Mouse (Mus musculus): ENCODE data around the gene Defb48. TPM values are rescaled to one million over a fixed set of nuclear protein-coding genes. Genes with fewer than 3 reads are reported as not detected.

Gene Defb48
- polyA plus RNA-seq, 1 experiment, result not detected

- no peak for TF ChIP-seq GATA1 (IDR thresholded peaks at IDR 0.05; ENCODE audit: low read length)
These were observed 37.5 kb downstream of the Defb48 start for GRCm38 (mm10) chr14:62946794-62947193.

DNA sequence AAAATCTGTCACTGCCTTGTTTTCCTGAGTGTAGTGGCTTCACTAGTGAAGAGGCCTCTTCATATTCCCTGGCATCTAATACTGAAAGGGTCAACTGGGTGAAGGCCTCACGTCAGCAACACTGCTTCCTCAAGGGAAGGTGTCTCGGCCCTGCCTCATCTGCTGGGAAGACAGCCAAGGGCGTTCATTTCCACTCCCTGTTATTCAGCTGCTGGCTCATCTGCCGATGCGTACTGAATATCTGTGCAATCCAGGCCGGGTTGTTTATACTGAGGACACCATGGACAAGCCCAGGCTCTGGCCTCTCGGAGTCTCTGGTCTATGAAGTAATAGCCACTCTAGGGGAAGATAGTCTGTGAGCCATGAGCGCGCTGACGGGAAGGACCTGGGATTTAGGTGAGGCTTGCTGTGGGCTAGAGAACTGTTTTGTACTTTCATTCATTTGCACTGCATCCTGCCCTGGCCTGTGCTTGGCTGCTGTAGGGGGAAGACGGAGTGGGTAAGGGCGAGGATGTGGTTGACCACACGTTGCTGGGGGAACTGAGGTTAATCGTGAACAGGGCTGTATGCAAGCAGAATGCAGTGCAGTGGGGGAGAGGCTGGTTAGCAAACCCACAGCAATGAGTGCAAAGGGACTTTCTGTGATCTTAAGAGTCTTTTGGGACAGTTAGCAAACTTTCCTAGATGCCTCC, 43.8 kb downstream of the Defb48 start:
- no peak for TF ChIP-seq GATA1 (IDR thresholded peaks at IDR 0.05; ENCODE audit: low read length)

DNA sequence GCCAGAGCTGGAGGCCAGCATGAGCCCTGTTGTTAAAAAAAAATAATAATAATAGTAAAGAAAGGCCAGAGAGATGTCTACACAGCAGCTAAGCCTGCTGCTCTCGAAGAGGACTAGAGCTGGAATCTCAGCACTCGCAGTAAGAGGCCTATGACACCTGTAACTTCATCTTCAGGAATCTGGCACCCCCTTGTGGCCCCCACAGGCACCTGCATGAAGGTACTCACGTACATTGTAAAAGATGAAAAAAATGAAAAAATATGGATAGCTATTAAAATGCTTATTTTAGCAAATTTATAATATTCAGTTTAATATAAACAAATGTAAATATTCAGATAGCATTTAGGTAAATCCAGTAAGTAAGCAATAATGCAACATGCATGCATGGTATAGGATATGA, 44.9 kb downstream of the Defb48 start:
- TF ChIP-seq GATA1 (IDR thresholded peaks at IDR 0.05; ENCODE audit: low read length), result no peak

DNA sequence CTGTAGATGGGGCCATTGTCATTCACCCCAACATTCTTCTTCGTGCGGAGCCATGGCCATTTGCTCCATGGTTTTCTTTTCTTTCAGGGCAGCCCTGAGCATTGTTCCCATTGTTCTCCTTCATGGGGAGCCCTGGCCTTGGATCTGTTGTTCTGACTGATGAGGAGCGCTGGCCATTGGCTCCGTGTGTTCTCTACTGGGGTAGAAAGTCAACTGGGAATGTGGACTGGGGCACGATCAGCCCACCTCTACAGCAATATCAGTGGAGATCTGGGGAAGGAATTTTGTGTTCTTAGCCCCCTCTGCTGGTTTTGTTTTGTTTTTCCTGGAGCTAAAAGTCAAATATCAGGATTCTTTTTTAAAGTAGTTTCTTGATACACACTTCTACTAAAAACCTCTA, 46.6 kb downstream of the Defb48 start:
- TF ChIP-seq GATA1 (IDR thresholded peaks at IDR 0.05; ENCODE audit: low read length), result no peak

DNA sequence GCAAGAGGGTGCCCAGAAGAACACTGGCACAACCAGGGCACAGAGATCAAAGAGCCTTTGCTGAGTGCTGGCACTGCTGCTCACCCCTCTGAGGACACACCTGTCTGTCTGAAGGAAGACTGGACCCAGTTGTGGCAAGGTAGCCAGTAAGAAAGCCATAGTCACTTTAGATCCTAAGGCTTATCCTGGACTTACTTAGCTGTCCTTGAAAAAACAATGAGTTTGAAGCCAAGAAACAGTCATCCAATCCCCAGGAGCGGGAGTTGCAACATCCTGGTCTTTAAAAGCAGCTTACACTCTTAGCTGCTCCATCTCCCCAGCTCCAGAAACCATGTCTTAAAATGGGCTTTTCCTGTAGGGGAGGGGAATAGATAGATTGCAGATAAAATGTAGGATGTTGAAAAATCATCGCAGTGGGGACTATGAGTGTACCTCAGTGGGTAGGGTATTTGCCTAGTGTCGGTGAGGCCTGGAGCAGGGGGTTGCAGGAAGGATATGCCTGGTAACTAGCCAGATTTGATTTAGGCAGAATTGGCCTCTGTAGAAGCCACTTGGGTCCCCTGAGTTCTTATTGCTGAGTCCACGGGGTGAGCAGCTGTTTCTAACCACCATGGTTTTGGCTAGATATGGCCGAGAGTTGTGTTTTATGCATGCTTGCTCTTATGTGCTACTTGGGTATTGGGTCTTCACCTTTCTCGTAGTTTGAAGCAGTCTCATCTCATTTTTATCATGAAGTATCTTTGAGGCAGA, 47.5 kb downstream of the Defb48 start:
- no peak for TF ChIP-seq GATA1 (IDR thresholded peaks at IDR 0.05; ENCODE audit: low read length)

DNA sequence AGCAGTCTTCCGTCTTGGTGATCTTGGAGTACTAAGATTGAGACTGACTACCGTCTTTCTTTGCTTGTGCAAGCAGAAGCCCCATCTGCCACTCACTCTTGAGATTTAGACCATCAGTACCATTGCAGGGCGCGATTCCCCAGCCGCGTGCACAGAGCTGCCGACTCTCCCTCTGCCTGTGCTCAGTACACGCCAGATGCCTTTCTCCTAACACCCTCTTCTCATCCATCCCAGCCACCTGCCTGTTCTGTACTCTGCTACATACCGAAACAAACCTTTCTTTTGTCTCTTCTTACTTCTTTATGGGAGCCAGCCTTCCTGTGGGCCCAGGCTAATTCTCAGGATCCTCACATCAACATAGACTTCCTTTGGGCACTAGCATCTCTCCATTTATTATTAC, 48.9 kb downstream of the Defb48 start:
- no peak for TF ChIP-seq GATA1 (IDR thresholded peaks at IDR 0.05; ENCODE audit: low read length)

DNA sequence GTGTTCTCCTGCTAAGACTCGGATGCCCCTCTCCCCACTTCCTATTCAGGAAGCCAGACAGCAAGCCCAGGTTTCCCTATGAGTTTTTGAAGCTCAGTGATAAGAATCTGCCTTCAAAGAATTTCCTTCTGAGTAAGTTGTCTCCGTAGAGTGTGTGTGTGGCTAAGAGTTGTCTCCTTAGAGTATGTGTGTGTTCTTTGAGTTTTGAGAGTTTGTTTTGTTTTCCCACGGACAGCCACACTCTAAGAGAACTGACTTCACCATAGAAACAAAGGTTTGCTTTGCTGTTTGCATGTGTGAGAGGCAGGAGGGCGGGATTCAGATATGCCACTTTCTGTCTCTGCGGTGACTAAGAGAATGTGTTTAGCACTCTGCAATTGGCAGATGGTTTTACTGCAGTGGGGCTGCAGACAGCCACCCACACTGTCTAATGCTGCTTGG, 56.2 kb downstream of the Defb48 start:
- TF ChIP-seq GATA1 (IDR thresholded peaks at IDR 0.05; ENCODE audit: low read length), result no peak

Other genes starting within 250 kb of the Defb48 start
- 20.1 and 20.5 TPM in 2 replicates for gene Ints6, start 223.3 kb downstream of the Defb48 start, polyA plus RNA-seq (2012)
- 1.8 and 2.2 TPM in 2 replicates for gene Wdfy2, start 146.8 kb downstream of the Defb48 start, polyA plus RNA-seq (2012)
- gene Defb47, start 13.6 kb upstream of the Defb48 start, polyA plus RNA-seq (2012), result not detected in 2 replicates
- gene Defb43, start 27.3 kb upstream of the Defb48 start, polyA plus RNA-seq (2012), result not detected in 2 replicates
- gene Defb42, start 62.5 kb upstream of the Defb48 start, polyA plus RNA-seq (2012), result not detected in 2 replicates
- gene Defb30, start 65.5 kb upstream of the Defb48 start, polyA plus RNA-seq (2012), result not detected in 2 replicates